Mouse (Mus musculus) forebrain, embryonic 12.5 days (tissue): Measurements from ENCODE around the gene Tmem235. TPM values are rescaled to one million over a fixed set of nuclear protein-coding genes. Genes with fewer than 3 reads are reported as not detected.
"Not testable (repeated sequence)": the region's sequence is repeated elsewhere in the genome, so short reads cannot be mapped to it uniquely, and the experiment has no call there.

ENCODE experiments used
- ATAC-seq: fragments of 200-750 bp; cut with Nextera tagmentation; 2 replicates; pipeline ENCODE4 v1.8.0; 2017; ENCODE audit warnings: moderate TSS enrichment; ENCODE audit not compliant: low FRiP score
- H3K27ac ChIP-seq: fragments of 300-500 bp; sonication (generic); 2 replicates; pipeline ENCODE4 v1.5.1; 2016; ENCODE audit warnings: mild to moderate bottlenecking
- H3K27me3 ChIP-seq: fragments of 300-500 bp; sonication (generic); 2 replicates; pipeline ENCODE4 v1.6.1; 2016; ENCODE audit warnings: mild to moderate bottlenecking
- H3K36me3 ChIP-seq: fragments of 300-500 bp; sonication (generic); replicated peaks from 2 replicates; pipeline ENCODE4 v1.6.1; 2016; ENCODE audit warnings: mild to moderate bottlenecking
- H3K4me1 ChIP-seq: fragments of 300-500 bp; sonication (generic); 2 replicates; pipeline ENCODE4 v1.6.1; 2016
- H3K4me2 ChIP-seq: fragments of 300-500 bp; sonication (generic); 2 replicates; pipeline ENCODE4 v1.6.1; 2016; ENCODE audit warnings: mild to moderate bottlenecking, moderate library complexity
- H3K4me3 ChIP-seq: fragments of 300-500 bp; sonication (generic); replicated peaks from 2 replicates; pipeline ENCODE4 v1.5.1; 2016; ENCODE audit warnings: mild to moderate bottlenecking
- H3K9ac ChIP-seq: fragments of 300-500 bp; sonication (generic); 2 replicates; pipeline ENCODE4 v1.6.1; 2016; ENCODE audit warnings: mild to moderate bottlenecking
- H3K9me3 ChIP-seq: fragments of 300-500 bp; sonication (generic); 2 replicates; pipeline ENCODE4 v1.6.1; 2016
- WGBS: fragments of 180-500 bp; shearing (Covaris S2); methylation state at CpG from one replicate; pipeline ENCODE4 v1.1.7; 2016; 5-methylcytosine and 5-hydroxymethylcytosine counted together
- polyA plus RNA-seq: library from polyadenylated mRNA; unstranded; fragments of >200 nt; fragmentation: Nextera tagmentation; extraction: Ambion mirVana; gene quantifications from 2 replicates; pipeline ENCODE4 v1.2.1, GENCODE M21; 2016

The Tmem235 gene
- not detected in 2 replicates for polyA plus RNA-seq

DNA sequence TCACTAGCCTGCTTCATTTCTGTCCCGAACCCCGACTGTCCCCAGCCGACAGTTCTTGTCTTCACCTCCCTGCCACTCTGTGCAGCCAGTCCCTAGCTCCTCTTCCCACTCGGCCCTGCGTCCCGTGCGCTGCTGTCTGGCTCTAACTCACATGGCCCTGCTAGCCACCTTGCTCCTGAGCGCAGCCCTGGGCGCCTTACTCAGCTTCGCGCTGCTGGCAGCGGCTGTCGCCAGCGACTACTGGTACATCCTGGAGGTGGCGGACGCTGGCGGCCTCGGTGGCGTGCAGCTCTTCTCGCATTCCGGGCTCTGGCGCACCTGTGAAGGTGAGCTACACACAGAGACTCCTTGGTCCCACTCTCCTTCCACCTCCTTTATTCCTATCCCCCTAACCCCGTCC, at the start of gene Tmem235:
Gene Tmem235 (plus strand): TSS at position 152 of the 400 bp plus-strand sequence.
- H3K9ac ChIP-seq = peak within 1 kb of the TSS; percentile 21; the same call in 1 of the 2 replicates
- WGBS = 4% methylated on average over 23 of the region's 23 CpGs
- H3K4me2 ChIP-seq = peak within 1 kb of the TSS; percentile 31
- H3K27ac ChIP-seq = no peak within 1 kb of the TSS
- H3K27me3 ChIP-seq = peaks cover 69% of the 10 kb centered on the region
- peaks cover 20% of the 10 kb centered on the region for H3K36me3 ChIP-seq
- 0 out of 2 replicates have a peak, but pooled peaks cover 5% of the 10 kb centered on the region for H3K9me3 ChIP-seq
- ATAC-seq = no peak
- H3K4me1 ChIP-seq = peaks cover 25% of the 10 kb centered on the region
- 0 out of 2 replicates have a peak within 1 kb of the TSS, but pooled peaks have one; percentile 13 for H3K4me3 ChIP-seq

DNA sequence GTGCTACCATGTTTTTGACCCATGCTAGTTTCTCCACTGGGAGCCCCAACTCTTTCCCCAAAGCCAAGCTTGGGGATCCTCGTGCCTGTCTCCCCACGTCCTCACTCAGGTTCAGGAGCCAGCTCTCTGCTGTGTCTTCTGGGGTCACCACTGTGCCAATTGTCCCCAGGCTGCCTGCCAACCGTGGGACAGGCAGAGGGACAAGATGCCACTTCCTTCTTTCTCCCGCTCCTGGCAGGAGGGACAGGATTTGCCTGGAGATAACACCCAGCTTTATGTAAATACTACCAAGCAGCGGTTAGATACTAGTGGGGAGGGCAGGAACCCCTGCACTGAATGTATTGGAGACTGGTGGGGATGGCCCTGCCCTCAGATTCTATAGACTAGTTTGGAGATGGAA, 46.7 kb upstream of the Tmem235 start:
- Histone ChIP-seq H3K9ac (no peak overlapping the region), H3K27me3 (peaks cover 4% of the 10 kb centered on the region; the same call in 1 of the 2 replicates), H3K4me1 (peaks cover 19% of the 10 kb centered on the region), H3K9me3 (no peaks in the 10 kb centered on the region), H3K36me3 (peaks cover 68% of the 10 kb centered on the region), H3K4me3 (no peak overlapping the region), H3K27ac (no peak overlapping the region), H3K4me2 (no peak overlapping the region)
- ATAC-seq = no peak
- 83% methylated on average over 5 of the region's 5 CpGs for WGBS

DNA sequence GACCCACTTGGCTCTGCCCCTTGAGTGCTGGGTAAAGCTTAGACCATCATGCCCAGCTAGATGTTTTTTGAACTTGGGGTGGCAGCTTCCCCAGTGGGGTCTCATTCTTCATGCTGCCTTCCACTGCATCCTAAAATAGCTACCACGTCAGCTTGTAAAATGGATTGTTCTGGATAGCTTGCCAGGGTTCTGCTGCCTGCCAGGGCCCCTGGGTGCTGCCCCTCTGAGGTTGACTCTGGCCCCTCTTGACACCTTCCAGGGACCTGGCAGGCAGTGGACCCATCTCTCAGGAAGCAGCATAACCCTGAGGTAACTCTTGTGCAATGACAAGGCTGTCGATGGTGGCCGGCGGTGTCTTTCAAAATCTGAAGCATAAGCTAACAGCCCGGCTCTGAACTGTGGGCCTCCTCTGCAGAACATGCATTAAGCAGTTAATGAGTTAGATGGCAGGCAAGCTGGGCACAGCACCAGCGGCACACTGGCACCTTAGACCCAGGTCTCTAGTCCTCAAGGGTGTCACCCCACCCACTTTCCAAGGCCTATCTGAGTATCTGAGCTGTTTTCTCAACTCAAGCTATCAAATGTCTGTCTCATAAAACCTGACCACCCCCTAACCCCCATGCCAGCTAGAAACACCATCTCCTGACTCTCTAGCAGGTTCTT, 45.7 kb upstream of the Tmem235 start:
- Histone ChIP-seq H3K9me3 (no peaks in the 10 kb centered on the region), H3K9ac (no peak overlapping the region), H3K4me3 (no peak overlapping the region), H3K36me3 (peaks cover 78% of the 10 kb centered on the region), H3K4me2 (no peak overlapping the region), H3K27ac (no peak overlapping the region), H3K27me3 (peaks cover 4% of the 10 kb centered on the region; the same call in 1 of the 2 replicates), H3K4me1 (peaks cover 16% of the 10 kb centered on the region)
- 94% methylated on average over 6 of the region's 6 CpGs for WGBS
- no peak for ATAC-seq

DNA sequence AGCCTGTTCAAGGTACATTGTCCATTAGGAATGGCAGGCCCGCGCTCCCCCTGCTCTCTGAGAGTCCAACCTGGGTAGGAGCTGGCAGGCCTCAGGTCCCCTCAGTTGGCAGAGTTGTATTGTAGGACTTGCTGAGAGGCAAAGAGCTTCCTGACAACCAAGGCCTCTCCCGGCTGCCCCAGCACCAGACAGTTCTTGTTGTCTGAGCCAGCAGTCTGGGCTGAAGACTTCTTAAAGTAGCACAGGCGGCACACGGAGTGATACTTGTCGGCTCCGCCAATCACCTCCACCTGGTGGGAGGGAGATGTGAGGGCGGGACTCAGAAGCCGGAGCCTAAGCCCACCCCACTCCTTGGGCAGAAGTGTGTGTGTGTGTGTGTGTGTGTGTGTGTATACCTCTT, 44.7 kb upstream of the Tmem235 start:
- not testable (repeated sequence) for H3K9me3 ChIP-seq, ATAC-seq, H3K27ac ChIP-seq, H3K4me2 ChIP-seq, H3K27me3 ChIP-seq, H3K4me3 ChIP-seq, H3K9ac ChIP-seq, H3K4me1 ChIP-seq
- 90% methylated on average over 9 of the region's 9 CpGs for WGBS
- H3K36me3 ChIP-seq = peaks cover 88% of the 10 kb centered on the region

DNA sequence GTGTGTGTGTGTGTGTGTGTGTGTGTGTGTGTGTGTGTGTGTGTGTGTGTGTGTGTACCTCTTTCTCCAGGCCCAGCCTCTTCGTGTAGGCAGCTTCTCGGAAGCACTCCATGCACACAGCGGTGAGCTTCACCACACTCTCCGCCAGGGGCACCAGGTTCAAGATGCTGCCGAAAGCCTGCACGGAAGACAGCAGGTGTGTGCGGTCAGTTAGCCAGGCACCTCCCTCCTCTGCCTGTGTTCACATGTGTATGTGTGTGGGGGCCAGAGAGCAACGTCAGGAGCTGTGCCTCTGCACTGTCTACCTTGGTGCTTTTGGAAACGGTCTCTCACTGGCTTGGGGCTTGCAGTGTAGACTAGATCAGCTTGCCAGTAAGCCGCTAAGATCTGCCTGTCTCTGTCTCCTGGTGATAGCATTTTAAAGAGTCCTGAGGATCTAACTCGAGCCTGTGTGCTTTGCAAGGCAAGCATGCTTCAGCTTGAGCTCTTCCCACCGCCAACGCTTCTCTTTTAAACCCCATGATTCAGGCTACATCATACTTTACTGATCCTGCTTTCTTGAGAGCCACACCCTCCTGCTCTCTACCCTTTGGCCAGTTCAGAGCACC, 44.1 kb upstream of the Tmem235 start:
- Histone ChIP-seq H3K27me3 (no peaks in the 10 kb centered on the region), H3K4me2 (no peak overlapping the region), H3K9ac (no peak overlapping the region), H3K27ac (no peak overlapping the region), H3K4me1 (no peaks in the 10 kb centered on the region), H3K36me3 (peaks cover 94% of the 10 kb centered on the region), H3K9me3 (no peaks in the 10 kb centered on the region), H3K4me3 (no peak overlapping the region)
- ATAC-seq = no peak
- 89% methylated on average over 13 of the region's 13 CpGs for WGBS

DNA sequence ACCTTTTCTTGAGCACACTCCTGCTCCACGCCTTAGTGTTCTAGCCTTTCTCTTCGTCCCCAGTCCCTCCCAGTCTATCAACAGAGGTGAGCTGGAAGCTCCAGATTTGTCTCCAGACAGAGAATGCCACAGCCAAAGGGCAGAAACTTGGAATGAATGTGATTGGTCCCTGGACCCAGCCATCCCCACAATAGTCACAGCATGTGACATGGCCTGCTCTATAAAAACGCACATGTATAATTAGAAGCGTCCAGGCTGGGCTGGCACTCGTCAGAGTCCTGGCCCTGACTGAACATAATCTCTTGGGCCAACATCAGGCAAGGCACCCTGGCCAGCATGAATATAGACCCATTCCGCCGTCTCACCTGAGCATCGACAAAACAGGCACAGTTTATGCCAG, 41.5 kb upstream of the Tmem235 start:
- no peak for ATAC-seq
- WGBS = 71% methylated on average over 8 of the region's 8 CpGs
- H3K36me3 ChIP-seq = peaks cover 93% of the 10 kb centered on the region
- H3K27ac ChIP-seq = no peak overlapping the region
- no peaks in the 10 kb centered on the region for H3K27me3 ChIP-seq
- H3K4me2 ChIP-seq = no peak overlapping the region
- no peak overlapping the region for H3K4me3 ChIP-seq
- H3K9me3 ChIP-seq = no peaks in the 10 kb centered on the region
- H3K9ac ChIP-seq = no peak overlapping the region
- H3K4me1 ChIP-seq = peaks cover 12% of the 10 kb centered on the region

DNA sequence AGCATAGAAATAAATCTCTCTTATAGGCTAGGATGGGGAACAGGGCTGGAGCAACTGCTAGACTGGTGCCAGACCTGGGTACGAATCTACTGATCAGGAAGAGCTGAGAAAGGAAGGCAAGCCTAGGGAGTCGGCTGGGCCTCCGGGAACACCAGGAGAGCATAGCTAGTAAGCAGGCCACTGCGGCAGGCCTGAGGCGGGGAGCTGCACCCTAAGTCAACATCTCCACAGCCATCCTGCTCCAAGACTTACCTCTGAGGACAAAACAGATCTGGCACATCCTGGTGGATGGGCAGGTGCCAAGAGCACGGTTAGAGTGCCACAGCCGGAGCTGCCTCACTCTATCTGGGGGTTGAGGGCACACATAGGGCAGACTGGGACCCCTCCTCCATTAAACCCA, 40.4 kb upstream of the Tmem235 start:
- H3K4me2 ChIP-seq = no peak overlapping the region
- no peak overlapping the region for H3K27ac ChIP-seq
- H3K9ac ChIP-seq = no peak overlapping the region
- ATAC-seq = no peak
- 94% methylated on average over 7 of the region's 7 CpGs for WGBS
- no peaks in the 10 kb centered on the region for H3K27me3 ChIP-seq
- no peak overlapping the region for H3K4me3 ChIP-seq
- H3K9me3 ChIP-seq = no peaks in the 10 kb centered on the region
- H3K4me1 ChIP-seq = peaks cover 21% of the 10 kb centered on the region
- H3K36me3 ChIP-seq = peaks cover 82% of the 10 kb centered on the region

DNA sequence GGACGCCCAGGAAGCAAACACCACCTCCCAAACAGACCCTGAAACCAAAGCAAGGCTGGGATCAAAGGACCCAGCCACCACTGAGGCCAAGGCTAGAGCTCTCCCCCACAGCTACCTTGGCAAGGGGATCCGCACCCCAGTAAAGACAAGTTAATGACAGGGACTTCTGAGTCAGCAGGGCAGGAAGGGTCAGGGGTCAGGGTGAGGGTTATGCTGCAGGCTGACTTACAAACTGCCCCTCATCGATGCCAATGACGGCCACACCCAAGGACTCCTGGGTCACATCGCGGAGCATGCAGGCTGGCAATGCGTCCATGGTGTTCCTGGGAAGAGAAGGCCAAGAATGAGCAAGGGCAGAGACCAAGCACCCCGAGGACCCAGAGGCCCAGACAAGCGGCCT, 38.7 kb upstream of the Tmem235 start:
- no peak for ATAC-seq
- H3K27ac ChIP-seq = no peak overlapping the region
- no peaks in the 10 kb centered on the region for H3K27me3 ChIP-seq
- H3K4me1 ChIP-seq = peaks cover 38% of the 10 kb centered on the region
- WGBS = 88% methylated on average over 9 of the region's 9 CpGs
- H3K9ac ChIP-seq = no peak overlapping the region
- peaks cover 66% of the 10 kb centered on the region for H3K36me3 ChIP-seq
- no peak overlapping the region for H3K4me2 ChIP-seq
- no peak overlapping the region for H3K4me3 ChIP-seq
- no peaks in the 10 kb centered on the region for H3K9me3 ChIP-seq

DNA sequence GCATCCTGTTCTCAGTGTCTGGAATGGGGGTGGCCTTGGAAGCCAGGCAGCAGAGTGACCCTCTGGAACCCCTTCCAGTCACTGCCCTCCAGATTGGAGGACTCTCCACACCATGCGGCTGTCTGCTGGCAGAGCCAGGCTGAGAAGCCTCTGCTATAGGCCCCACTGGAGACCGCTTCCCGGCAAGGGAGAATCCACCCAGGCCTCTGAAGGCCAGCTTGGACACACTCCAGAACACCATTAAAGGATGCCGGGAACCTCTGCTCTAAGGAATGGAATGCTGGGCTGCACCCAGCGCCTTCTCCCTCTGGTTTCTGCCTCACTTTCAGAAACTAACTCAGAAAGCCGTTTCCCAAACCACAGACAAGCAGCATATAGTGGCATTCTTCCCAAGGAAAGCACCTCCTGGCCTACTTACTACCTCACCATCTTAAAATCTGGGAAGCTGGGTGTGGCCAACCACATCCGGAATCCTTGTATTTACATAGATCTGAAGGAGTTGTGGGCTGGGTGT, 37.8 kb upstream of the Tmem235 start:
- Histone ChIP-seq H3K27me3 (no peaks in the 10 kb centered on the region), H3K27ac (no peak overlapping the region), H3K9ac (no peak overlapping the region), H3K4me3 (no peak overlapping the region), H3K4me1 (peaks cover 47% of the 10 kb centered on the region), H3K9me3 (no peaks in the 10 kb centered on the region), H3K36me3 (peaks cover 56% of the 10 kb centered on the region), H3K4me2 (no peak overlapping the region)
- no peak for ATAC-seq
- 92% methylated on average over 7 of the region's 7 CpGs for WGBS

DNA sequence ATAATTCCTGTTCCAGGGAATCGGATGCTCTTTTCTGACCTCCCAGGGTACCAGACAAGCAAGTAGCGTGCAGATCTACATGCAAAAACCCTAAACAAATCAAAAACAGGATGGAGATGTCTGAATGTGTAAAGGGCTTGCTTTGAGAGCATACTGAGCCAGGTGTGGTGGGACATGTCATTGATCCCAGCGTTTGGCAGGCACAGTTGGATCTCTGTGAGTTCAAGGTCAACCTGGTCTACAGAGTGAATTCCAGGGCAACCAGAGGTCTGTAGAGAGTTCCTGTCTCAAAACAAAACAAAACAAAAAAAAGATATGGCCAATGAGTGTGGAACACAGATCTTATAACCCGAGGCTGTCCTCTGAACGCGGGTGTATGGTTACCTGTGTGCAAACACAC, 37.1 kb upstream of the Tmem235 start:
- Histone ChIP-seq H3K4me2 (peak overlapping the region; percentile 81; the same call in 1 of the 2 replicates), H3K9me3 (no peaks in the 10 kb centered on the region), H3K36me3 (peaks cover 51% of the 10 kb centered on the region), H3K9ac (no peak overlapping the region), H3K27me3 (no peaks in the 10 kb centered on the region), H3K4me3 (no peak overlapping the region), H3K4me1 (peaks cover 53% of the 10 kb centered on the region), H3K27ac (no peak overlapping the region)
- ATAC-seq = no peak
- 91% methylated on average over 6 of the region's 6 CpGs for WGBS

DNA sequence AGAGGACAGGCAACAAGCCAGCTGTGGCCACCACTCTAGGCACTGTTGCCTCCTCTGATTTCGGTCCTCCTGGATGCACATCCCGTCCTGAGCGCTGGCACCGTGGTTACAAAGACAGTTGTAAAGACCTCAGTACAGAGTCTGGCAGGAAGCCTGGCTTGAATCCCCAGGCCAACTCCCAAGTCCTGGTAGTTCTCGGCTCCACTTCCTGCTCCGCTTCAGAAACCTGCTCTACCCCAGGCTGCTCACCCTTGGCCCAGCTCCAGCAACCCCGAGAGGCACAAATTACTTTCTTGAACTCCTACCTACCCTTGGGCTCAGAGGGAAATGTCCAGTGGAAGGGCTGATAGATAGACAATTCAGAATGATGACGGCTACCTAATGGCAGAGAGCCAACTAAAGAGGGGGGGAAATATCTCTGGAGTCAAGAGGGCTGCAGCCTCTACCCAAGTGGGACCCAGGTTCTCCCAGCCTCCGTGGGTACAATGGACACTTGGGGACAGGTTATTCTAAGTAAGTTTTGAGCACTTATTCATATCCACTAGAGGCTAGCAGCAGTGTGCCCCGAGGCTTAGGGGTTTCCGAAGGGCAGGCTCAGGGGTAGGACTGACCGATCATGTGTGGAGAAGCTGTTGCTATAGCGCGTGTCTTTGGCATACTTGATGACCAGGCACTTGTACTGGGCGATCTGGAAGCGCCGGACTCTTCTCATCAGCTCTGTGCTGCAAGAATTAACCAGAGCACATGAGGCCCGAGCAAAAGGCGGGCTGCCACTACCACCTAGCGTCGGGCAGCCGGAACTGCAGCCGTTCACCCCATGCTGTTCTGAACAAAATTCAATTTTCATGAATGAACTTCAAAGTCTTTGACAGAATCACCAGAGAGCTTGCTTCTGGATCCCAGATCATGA, 36.2 kb upstream of the Tmem235 start:
- H3K9me3 ChIP-seq = no peaks in the 10 kb centered on the region
- H3K9ac ChIP-seq = peak overlapping the region; percentile 74
- peak; percentile 72 for ATAC-seq
- peaks cover 59% of the 10 kb centered on the region for H3K4me1 ChIP-seq
- H3K4me3 ChIP-seq = peak overlapping the region; percentile 61
- peak overlapping the region; percentile 81 for H3K4me2 ChIP-seq
- 25% methylated on average over 23 of the region's 23 CpGs for WGBS
- H3K27ac ChIP-seq = peak overlapping the region; percentile 95
- H3K27me3 ChIP-seq = no peaks in the 10 kb centered on the region
- H3K36me3 ChIP-seq = peaks cover 42% of the 10 kb centered on the region
